Mouse (Mus musculus) heart, postnatal 0 days (tissue): ENCODE results near the gene Ppp1r32.

Experiments used
- CTCF ChIP-seq: IDR thresholded peaks from 2 replicates; pipeline ENCODE4 v1.5.1; 2016; ENCODE audit warnings: antibody characterized with exemption, control low read depth, low read depth
- EP300 ChIP-seq: IDR thresholded peaks from 2 replicates; pipeline ENCODE4 v1.6.1; 2016; ENCODE audit warnings: antibody characterized with exemption, low read depth

DNA sequence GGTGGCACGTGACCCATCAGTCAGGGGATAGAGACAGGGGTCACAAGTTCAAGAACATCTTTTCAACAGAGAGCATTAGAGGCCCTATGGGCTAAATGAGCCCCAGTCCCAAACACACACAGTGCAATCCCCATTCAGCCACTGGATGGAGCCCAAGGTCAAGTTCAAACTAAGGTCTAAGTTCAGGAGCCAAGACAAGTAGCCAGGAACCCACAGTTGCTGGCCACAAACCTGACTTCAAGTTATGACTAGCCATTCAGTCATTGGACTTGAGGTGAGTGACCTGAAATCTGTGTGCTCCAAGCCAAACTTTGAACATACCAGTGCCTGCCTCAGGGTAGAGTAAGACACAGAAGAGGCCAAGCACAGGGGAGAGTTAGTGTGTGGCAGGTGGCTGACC lies 45.2 kb downstream of the Ppp1r32 start:
- TF ChIP-seq CTCF = peak; percentile 35
- no peak for TF ChIP-seq EP300
